Mouse (Mus musculus) central nervous system, embryonic 14 days (tissue): ENCODE data around the gene Gm45521. TPM values are rescaled to one million over a fixed set of nuclear protein-coding genes. Genes with fewer than 3 reads are reported as not detected.

Experiments used
- polyA plus RNA-seq: library from polyadenylated mRNA; depleted of rRNA; stranded (reverse); fragments of >200 nt; gene quantifications from 2 replicates; pipeline ENCODE4 v1.2.3, GENCODE M21; 2012; rRNA removed

Gene Gm45521
- polyA plus RNA-seq: 0.15 and 0.20 TPM in 2 replicates

DNA sequence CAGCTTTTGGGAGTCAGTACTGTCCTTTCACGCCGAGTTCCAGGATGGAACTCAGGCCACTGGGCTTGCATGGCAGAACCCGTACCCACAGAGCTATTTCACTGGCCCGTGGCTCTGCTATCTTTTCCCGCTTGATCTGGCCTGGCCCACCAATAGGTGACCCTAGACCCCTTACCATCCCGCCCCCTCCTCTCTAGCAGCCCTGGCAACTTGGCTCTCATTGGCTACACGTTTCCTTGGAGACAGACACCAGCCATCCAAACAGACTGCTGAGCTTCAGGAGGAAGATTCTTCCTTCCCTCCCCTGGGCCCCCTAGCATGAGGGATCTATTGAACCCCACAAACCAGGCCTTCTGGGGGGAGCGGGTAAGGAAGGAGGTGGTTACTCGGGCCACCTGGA lies at the start of gene Gm45521:
Gene Gm45521 (plus strand): TSS at position 240 of the 400 bp plus-strand sequence.

DNA sequence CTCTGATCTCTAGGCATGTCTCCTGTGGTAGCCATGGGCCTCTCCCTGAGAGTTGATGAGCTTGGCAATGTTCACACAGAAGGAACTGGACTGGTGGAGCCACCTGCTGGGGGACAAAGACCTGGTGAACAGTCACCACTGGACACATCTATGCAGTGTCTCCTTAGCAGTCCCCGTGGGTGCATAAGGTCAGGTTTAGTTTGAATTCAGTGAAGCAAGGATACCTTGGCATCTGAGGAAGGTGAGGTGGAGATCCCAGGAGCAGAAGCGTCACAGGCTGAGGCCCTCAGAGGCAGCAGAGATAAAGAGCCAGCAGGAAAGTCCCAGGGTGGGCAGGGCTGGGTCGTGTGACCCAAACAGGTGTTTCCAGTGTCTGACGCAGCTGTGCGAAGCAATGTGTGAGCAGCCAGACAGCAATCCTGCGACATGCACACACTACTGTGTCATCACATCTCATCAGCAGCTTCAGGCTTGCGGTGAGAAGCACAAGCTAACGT lies 37.2 kb downstream of the Gm45521 start, which contains the start of gene Dnase1l3:
Gene Dnase1l3 (minus strand): TSS at position 303 of the 497 bp plus-strand sequence.

DNA sequence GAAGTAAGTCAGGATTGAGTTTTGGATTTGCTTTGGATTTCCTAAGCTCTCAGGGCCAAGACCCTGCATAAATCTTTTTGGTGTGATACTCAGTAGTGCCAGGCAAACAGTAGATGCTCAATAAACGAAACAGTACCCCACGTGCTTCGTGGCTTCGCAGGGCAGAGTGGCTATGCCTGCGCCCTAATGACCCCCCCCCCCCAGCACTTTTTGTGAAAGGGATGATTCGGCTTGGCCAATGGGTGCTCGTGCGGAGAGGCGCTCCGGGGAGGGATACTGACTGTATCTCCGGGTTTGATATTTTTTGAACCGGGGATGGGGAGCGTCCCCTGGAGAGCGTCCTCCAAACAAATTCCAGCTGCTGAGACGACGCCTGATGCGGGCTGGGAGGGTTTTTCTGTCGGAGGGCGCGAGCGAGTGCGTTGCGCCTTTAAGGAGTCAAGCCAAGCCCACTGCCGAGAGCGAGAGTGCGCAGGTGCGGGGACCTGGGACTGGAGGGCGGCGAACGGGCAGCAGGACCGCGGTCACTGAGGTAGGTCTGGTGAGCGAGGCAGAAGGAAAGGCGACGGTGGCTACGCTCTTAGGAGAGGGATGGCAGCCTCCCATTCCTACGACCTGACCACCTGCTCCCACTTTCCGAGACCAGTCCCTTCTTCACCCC lies 45.5 kb downstream of the Gm45521 start, which contains the start of gene Abhd6:
Gene Abhd6 (plus strand): TSS at position 471 of the 661 bp plus-strand sequence.

Other genes with a start within 250 kb of the Gm45521 start
- not detected in 2 replicates for gene Gm26661, start 165.7 kb upstream of the Gm45521 start, polyA plus RNA-seq
- gene Flnb, start 139.3 kb upstream of the Gm45521 start, polyA plus RNA-seq: 18.6 and 27.2 TPM in 2 replicates
- 0.02 and 0.06 TPM in 2 replicates for gene Dnase1l3, start 37.3 kb downstream of the Gm45521 start, polyA plus RNA-seq
- gene Abhd6, start 45.6 kb downstream of the Gm45521 start, polyA plus RNA-seq: 14.9 and 16.6 TPM in 2 replicates
- gene Rpp14, start 123.1 kb downstream of the Gm45521 start, polyA plus RNA-seq: 25.3 and 25.8 TPM in 2 replicates
- gene Pxk, start 140.9 kb downstream of the Gm45521 start, polyA plus RNA-seq: 56.1 and 57.3 TPM in 2 replicates
- gene Pdhb, start 215.7 kb downstream of the Gm45521 start, polyA plus RNA-seq: 202 and 212 TPM in 2 replicates